Mouse (Mus musculus) kidney, embryonic 14.5 days (tissue): ENCODE results near the gene Per2. TPM values are rescaled to one million over a fixed set of nuclear protein-coding genes. Genes with fewer than 3 reads are reported as not detected.
A peak's percentile ranks its signal among the peaks of the same experiment; 100 is the strongest.

Source experiments
- ATAC-seq: fragments of 200-750 bp; cut with Nextera tagmentation; 2 replicates; pipeline ENCODE4 v1.8.0; 2017; ENCODE audit warnings: moderate number of reproducible peaks, mild to moderate bottlenecking, moderate TSS enrichment, moderate library complexity; ENCODE audit not compliant: low FRiP score, low TSS enrichment
- H3K27ac ChIP-seq: fragments of 300-500 bp; sonication (generic); 2 replicates; pipeline ENCODE4 v1.5.1; 2014; ENCODE audit warnings: low read depth, mild to moderate bottlenecking, low read length, moderate library complexity, mixed read lengths
- H3K27me3 ChIP-seq: fragments of 300-500 bp; sonication (generic); 2 replicates; pipeline ENCODE4 v1.6.1; 2014; ENCODE audit warnings: mild to moderate bottlenecking, low read length; ENCODE audit not compliant: control insufficient read depth, insufficient read depth
- H3K36me3 ChIP-seq: fragments of 300-500 bp; sonication (generic); 2 replicates; pipeline ENCODE4 v1.6.1; 2014; ENCODE audit warnings: low read length, mixed read lengths; ENCODE audit not compliant: control insufficient read depth, insufficient read depth
- H3K4me1 ChIP-seq: fragments of 300-500 bp; sonication (generic); 2 replicates; pipeline ENCODE4 v1.6.1; 2014; ENCODE audit warnings: low read length, mixed read lengths; ENCODE audit not compliant: control insufficient read depth, insufficient read depth
- H3K4me2 ChIP-seq: fragments of 300-500 bp; sonication (generic); replicated peaks from 2 replicates; pipeline ENCODE4 v1.6.1; 2014; ENCODE audit warnings: low read depth, mild to moderate bottlenecking, low read length
- H3K4me3 ChIP-seq: fragments of 300-500 bp; sonication (generic); 2 replicates; pipeline ENCODE4 v1.5.1; 2014; ENCODE audit warnings: mild to moderate bottlenecking, low read length
- H3K9ac ChIP-seq: fragments of 300-500 bp; sonication (generic); 2 replicates; pipeline ENCODE4 v1.6.1; 2014; ENCODE audit warnings: low read depth, mild to moderate bottlenecking, low read length, moderate library complexity
- H3K9me3 ChIP-seq: fragments of 300-500 bp; sonication (generic); 2 replicates; pipeline ENCODE4 v1.6.1; 2016; ENCODE audit warnings: low read length; ENCODE audit not compliant: control insufficient read depth
- WGBS: fragments of 180-500 bp; shearing (Covaris S2); extraction: QIAGEN DNeasy Blood & Tissue Kit; methylation state at CpG from one replicate; pipeline ENCODE4 v1.1.7; 2014; 5-methylcytosine and 5-hydroxymethylcytosine counted together
- polyA plus RNA-seq: library from polyadenylated mRNA; unstranded; fragments of >200 nt; fragmentation: Nextera tagmentation; extraction: Ambion mirVana; gene quantifications from 2 replicates; pipeline ENCODE4 v1.2.1, GENCODE M21; 2014

Per2 gene
- polyA plus RNA-seq, 1 experiment from 2014 or later: 3.6 TPM

DNA sequence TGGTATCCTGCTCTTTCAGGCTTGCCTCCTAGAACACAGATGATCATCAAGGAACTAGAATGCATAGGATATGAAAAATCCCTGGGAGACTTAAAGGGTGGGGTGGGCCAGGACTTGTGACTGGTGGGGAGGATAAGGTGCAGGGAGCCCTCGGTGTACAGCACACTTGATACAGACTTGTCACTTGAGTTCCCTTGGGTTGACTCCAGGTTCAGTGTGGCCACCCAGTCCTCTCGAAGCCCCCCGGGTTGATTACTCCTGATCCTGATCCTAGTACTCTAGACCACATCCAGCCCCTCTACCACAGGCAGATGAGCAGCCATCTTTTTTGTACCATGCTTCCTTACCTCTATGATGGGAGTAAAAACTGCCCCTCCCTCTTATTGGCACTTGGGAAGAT is 4.2 kb downstream of the Per2 start:
- WGBS: 83% methylated on average over 3 of the region's 3 CpGs
- no peak overlapping the region for H3K4me3 ChIP-seq
- no peak for ATAC-seq
- H3K27ac ChIP-seq: no peak overlapping the region
- H3K4me1 ChIP-seq: peaks cover 60% of the 10 kb centered on the region
- no peaks in the 10 kb centered on the region for H3K27me3 ChIP-seq
- no peak overlapping the region for H3K4me2 ChIP-seq
- no peak overlapping the region for H3K9ac ChIP-seq
- no peaks in the 10 kb centered on the region for H3K9me3 ChIP-seq
- no peaks in the 10 kb centered on the region for H3K36me3 ChIP-seq

DNA sequence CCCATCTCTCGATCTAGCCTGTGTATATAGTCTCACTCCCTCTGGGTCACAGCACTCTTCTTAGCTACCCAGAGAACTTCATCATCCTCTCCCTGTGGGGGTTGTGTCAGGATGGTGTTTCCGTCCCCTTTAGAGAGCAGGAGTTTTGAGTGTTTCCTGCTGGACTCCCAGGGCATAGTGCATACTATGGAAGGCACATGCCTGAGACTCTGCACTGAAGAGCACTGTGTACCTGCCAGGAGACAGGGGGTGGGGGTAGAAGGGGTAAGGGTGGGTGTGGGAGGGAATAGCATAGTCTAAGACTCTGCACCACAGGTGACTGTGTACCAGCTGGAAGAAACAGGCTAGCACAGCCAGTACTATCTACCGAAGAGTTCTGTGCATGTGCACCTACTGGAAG is 4.8 kb downstream of the Per2 start:
- Histone ChIP-seq H3K9me3 (no peaks in the 10 kb centered on the region), H3K27me3 (no peaks in the 10 kb centered on the region), H3K4me2 (no peak overlapping the region), H3K9ac (no peak overlapping the region), H3K36me3 (no peaks in the 10 kb centered on the region), H3K4me1 (peaks cover 56% of the 10 kb centered on the region), H3K4me3 (no peak overlapping the region), H3K27ac (no peak overlapping the region)
- 67% methylated on average over 3 of the region's 3 CpGs for WGBS
- no peak for ATAC-seq

DNA sequence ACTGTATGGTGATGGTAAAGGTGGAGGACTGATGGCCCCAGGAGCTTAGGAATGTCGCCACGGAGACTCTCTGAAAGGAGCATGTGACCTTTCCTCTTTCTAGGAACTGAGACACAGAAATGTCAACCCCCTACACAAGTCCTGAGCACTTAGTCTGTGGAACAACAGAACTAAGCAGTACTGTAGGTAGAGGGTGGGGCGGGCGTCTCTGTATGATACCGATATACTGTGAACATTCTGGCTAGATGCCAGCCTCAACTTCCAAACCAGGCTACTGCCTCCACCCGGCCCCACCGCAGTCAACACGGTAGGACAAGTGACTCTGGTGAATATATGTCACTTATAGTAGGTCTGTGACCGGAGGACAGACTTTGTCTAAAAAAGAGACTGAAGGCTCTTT is 5.2 kb downstream of the Per2 start:
- Histone ChIP-seq H3K9me3 (no peaks in the 10 kb centered on the region), H3K9ac (no peak overlapping the region), H3K4me2 (no peak overlapping the region), H3K27ac (no peak overlapping the region), H3K4me1 (peaks cover 56% of the 10 kb centered on the region), H3K4me3 (no peak overlapping the region), H3K36me3 (no peaks in the 10 kb centered on the region), H3K27me3 (no peaks in the 10 kb centered on the region)
- ATAC-seq: no peak
- WGBS: 76% methylated on average over 9 of the region's 9 CpGs

DNA sequence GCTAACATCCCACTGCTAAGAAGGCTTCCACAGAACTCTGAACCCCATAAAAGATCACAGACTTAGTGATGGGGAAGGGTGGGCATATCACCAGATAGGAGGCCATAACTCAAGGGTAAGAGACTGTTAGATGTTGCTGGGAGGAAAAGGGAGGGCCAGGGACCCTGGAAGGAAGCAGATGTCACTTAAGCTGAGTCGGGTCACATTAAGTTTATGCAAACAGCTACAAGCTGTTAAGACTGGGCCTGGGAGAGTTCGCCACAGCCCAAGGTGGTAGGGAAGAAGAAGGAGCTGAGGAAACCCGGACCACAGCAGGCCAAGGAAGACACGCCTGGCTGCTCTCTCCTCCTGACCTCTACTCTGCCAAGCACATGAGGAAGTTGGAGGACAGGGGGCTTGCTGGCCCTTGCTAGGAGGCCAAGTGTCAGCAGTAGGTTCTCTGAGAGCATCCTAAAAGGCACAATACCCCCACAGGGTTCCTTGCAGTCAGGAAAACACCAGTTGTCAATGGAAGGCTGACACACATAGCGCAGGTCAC is 7.5 kb downstream of the Per2 start:
- WGBS: 25% methylated on average over 5 of the region's 5 CpGs
- peak; percentile 41 for ATAC-seq
- Histone ChIP-seq H3K9ac (no peak overlapping the region), H3K4me2 (no peak overlapping the region), H3K36me3 (no peaks in the 10 kb centered on the region), H3K4me1 (peaks cover 40% of the 10 kb centered on the region), H3K4me3 (no peak overlapping the region), H3K27me3 (no peaks in the 10 kb centered on the region), H3K9me3 (peaks cover 5% of the 10 kb centered on the region; the same call in 1 of the 2 replicates), H3K27ac (peak overlapping the region; percentile 78)

DNA sequence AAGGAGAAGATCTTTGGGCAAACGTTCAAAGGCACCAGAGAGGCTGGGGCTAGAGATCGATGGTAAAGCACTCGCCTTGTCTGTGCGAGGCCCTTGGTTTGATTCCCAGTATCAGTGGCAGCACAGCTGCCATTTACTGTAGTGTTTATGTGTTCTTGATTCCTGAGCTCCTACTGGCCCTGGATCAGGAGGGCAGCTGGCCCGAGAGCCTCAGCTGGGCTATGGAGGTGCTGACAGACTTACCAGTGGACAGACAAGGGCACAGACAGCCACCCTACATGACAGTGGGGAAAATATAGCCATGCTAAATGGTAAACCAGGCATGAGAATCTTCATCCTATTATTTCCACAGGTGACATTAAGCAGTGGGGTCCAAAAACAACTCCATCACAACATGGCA is 8.3 kb downstream of the Per2 start:
- peaks cover 35% of the 10 kb centered on the region for H3K4me1 ChIP-seq
- no peaks in the 10 kb centered on the region for H3K36me3 ChIP-seq
- H3K27ac ChIP-seq: no peak overlapping the region
- no peaks in the 10 kb centered on the region for H3K27me3 ChIP-seq
- 80% methylated on average over 5 of the region's 5 CpGs for WGBS
- peaks cover 5% of the 10 kb centered on the region; the same call in 1 of the 2 replicates for H3K9me3 ChIP-seq
- no peak overlapping the region for H3K4me2 ChIP-seq
- H3K4me3 ChIP-seq: no peak overlapping the region
- H3K9ac ChIP-seq: no peak overlapping the region
- ATAC-seq: no peak

DNA sequence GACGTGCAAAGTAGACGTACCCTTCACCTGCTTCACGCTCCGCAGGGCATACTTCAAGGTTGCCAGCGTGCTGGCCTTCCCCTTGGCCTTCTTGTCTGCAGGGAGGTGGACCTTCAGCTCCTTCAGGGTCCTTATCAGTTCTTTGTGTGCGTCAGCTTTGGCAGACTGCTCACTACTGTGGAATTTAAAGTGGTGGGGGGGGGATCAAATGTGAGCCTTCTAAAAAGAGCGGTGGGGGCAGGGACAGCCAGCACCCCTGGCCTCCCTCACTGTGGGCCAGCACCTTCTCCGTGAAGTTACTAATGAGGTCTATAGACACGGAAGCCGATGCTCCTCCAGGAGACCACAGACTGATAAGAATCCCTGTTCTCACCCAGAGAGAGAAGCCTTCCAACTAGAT is 10.4 kb downstream of the Per2 start:
- peaks cover 5% of the 10 kb centered on the region; the same call in 1 of the 2 replicates for H3K9me3 ChIP-seq
- no peak for ATAC-seq

DNA sequence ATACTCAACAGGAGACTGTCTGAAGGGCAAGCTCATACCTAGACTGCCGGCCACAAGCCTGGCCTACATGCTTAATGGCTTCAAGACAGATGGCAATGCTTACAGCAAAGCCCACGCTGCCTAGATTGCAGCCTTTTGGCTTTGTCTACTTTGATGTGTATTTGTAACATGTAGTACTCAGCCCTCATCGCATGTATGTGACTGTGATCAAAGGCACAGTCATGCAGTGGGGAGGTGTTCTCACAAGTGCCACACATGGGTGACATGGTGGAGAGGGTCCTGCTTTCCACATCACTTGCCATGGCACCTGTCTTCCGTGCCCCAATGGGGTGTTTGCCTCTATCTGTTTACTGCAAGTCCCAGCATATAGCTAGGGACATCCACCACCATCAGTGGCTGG is 12.6 kb downstream of the Per2 start:
- H3K27me3 ChIP-seq: no peaks in the 10 kb centered on the region
- ATAC-seq: no peak
- H3K9ac ChIP-seq: no peak overlapping the region
- H3K4me2 ChIP-seq: no peak overlapping the region
- peaks cover 5% of the 10 kb centered on the region; the same call in 1 of the 2 replicates for H3K9me3 ChIP-seq
- H3K36me3 ChIP-seq: no peaks in the 10 kb centered on the region
- WGBS: 89% methylated on average over 4 of the region's 4 CpGs
- H3K27ac ChIP-seq: no peak overlapping the region
- H3K4me3 ChIP-seq: no peak overlapping the region
- peaks cover 5% of the 10 kb centered on the region; the same call in 1 of the 2 replicates for H3K4me1 ChIP-seq

More for the DNA sequence above, 10.4 kb downstream of the Per2 start:
- no peak overlapping the region for H3K4me3 ChIP-seq
- no peak overlapping the region for H3K9ac ChIP-seq
- WGBS: 82% methylated on average over 10 of the region's 10 CpGs
- peaks cover 18% of the 10 kb centered on the region for H3K4me1 ChIP-seq
- no peaks in the 10 kb centered on the region for H3K36me3 ChIP-seq
- H3K27ac ChIP-seq: no peak overlapping the region
- H3K4me2 ChIP-seq: no peak overlapping the region
- no peaks in the 10 kb centered on the region for H3K27me3 ChIP-seq

DNA sequence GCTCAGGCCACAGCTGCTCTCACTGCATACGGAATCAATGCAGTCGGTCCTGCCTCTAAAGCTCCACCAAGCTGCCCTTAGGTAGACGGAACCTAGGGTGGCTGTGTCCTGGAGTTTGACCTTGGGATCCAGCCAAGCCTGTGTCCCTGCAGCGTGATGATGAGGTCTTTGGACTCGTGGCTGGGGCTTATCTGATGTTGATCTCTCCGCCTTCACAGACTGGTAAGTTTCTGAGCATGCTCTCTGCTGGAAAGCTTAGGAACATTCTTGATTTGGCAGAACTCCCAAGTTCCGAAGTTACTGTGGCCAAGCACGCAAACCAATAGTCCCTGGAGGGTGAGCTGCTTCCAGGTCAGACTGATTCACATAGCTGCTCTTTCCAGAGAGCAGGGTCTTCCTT is 13.1 kb downstream of the Per2 start:
- Histone ChIP-seq H3K9ac (no peak overlapping the region), H3K27me3 (no peaks in the 10 kb centered on the region), H3K4me1 (peaks cover 3% of the 10 kb centered on the region; the same call in 1 of the 2 replicates), H3K4me2 (no peak overlapping the region), H3K27ac (no peak overlapping the region), H3K9me3 (peaks cover 5% of the 10 kb centered on the region; the same call in 1 of the 2 replicates), H3K36me3 (no peaks in the 10 kb centered on the region), H3K4me3 (no peak overlapping the region)
- ATAC-seq: no peak
- 51% methylated on average over 8 of the region's 8 CpGs for WGBS

DNA sequence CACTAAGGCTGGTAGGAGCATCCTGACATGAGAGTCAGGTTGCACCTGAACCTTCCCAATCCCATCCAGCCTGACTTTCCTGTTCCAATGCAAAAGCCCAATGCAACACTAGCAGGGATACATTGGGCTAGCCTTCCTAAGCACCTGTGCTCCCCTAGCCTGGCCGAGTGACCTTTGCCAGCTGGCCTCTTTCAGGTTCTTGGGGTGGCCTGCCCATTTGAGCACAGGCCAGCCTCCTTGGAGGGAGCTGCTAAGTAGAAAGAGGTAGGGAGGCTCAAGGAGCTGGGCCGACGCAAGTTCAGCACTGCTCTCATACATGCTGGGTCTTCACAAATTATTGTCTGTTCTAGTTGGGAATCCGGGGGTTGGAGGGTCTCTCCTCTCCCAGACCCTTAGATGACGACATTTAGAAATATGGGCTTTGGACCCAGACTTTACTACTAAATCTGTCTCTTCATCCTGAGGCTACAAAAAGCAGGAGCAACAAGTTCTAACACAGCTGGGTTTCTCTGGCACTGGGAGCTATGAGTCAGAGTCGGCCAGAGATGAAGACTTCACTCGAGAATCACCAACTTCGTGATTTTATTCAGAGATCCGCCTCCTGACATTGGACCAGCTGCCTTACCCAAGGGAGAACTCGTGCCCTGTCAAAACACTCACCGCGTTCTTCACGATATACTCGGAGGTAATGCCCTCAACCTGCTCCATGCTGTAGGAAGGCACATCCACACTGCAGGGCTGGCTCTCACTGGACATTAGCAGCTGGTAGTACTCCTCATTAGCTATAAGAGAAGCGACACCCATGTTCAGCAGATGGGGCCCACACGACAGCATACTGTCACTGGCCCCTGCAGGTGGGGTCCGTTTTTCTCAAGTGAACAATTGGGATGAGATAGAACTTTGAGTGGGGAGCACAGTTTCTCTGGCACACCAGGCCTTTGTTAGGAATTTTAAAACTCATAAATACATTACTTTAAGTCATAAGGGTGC is 14.0 kb downstream of the Per2 start:
- Histone ChIP-seq H3K4me1 (peaks cover 3% of the 10 kb centered on the region; the same call in 1 of the 2 replicates), H3K4me3 (no peak overlapping the region), H3K4me2 (no peak overlapping the region), H3K27me3 (no peaks in the 10 kb centered on the region), H3K9me3 (peaks cover 5% of the 10 kb centered on the region; the same call in 1 of the 2 replicates), H3K27ac (no peak overlapping the region), H3K9ac (no peak overlapping the region), H3K36me3 (no peaks in the 10 kb centered on the region)
- ATAC-seq: no peak
- WGBS: 84% methylated on average over 17 of the region's 17 CpGs
